Mouse (Mus musculus): ENCODE results near the gene Aim2. TPM values are rescaled to one million over a fixed set of nuclear protein-coding genes. Genes with fewer than 3 reads are reported as not detected.
"Not testable (repeated sequence)": the region's sequence is repeated elsewhere in the genome, so short reads cannot be mapped to it uniquely, and the experiment has no call there.

Aim2 gene
- total RNA-seq (2021) = 1 to 10 TPM; 2.0 to 3.7 TPM
- long read RNA-seq, experiment 1, partial matches to known transcripts = 0 of 1 reads
- long read RNA-seq, experiment 1, other reads (novel, unspliced or antisense) = 1 of 1 reads
- long read RNA-seq, experiment 2, partial matches to known transcripts = 1 of 2 reads
- long read RNA-seq, experiment 2, other reads (novel, unspliced or antisense) = 1 of 2 reads

DNA sequence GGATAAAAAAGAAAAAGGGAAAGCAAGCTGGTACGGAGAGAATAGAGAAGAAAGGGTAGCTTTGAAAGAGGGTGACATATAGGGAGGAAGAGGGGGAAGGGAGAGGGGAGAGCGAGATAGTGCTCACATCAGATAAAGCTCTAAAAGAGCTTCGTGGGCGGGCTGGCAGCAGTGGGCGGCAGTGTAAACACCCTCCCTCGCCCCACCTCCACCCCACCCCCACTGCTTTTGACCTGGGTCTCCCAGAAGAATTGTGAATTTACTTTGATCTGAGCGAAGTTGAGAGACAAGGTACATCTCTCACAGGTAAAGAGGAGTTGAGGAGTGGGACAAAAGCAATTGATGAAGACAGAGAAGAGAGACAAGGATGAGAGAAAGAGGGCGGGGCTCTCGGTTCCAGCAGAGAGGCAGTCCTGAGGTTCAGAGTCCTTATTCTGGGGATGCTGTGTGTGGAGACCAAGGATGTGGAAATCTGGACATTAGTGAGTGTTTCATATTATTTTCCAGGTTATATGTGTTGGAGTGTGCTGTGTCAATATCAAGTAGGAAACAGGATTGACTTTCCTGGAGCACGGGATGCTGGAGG, at the start of gene Aim2:
Gene Aim2, plus strand, starts transcription at position 508 of the 586 bp plus-strand sequence.
- no peak for DNase-seq (ENCODE audit: low spot score in 2 of 2)
- Histone ChIP-seq H3K27ac (no peak within 1 kb of the TSS), H3K4me3 (no peak within 1 kb of the TSS; the same call in 1 of the 2 replicates)
- TF ChIP-seq CTCF (conservative IDR thresholded peaks at IDR 0.05) = no peak

DNA sequence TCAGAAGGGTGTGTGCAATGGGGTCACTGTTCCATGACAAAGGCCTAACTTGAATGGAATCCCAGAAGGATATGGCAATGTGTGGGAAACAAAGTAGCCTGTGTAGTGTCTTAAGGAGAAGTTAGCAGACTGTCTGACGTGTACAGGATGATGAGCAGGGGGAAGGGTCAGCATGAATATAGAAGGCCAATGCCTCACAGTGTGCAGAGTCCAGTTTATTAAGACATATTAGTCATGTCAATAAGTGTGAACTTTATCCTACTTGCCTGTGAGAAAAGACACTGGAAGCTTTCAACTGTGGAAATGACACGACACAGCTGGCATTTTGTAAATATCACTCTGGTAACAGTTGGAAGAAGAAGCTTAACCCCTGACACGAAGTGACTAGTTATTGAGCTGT, 47.9 kb upstream of the Aim2 start:
- not testable (repeated sequence) for H3K27ac ChIP-seq; H3K4me3 ChIP-seq; DNase-seq (ENCODE audit: low spot score in 2 of 2)

DNA sequence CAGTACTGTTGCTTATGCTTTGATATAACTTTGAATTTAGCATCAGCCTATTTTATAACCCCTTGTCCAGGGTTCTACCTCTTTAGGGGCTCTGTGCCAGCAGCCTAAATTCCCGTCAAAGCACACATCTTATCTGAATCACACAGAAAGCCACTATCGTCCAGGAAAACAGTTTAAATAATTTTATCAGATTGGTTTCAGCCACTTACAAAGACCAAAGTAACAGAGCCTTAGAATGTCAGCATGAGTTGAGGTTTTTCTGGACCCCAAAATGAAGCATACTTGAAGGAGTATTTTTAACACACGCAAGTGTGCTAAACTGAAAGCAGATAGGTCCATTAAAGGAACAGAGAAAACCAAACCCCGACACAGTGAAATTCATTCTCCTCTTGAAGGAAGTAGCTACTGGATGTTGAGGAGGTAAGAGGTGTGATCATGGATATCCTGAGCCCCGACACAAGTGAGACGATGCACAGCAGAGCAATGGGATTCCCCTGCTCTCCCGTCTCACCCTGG, 37.1 kb upstream of the Aim2 start:
- not testable (repeated sequence) for H3K4me3 ChIP-seq; H3K27ac ChIP-seq; DNase-seq (ENCODE audit: low spot score in 2 of 2)

DNA sequence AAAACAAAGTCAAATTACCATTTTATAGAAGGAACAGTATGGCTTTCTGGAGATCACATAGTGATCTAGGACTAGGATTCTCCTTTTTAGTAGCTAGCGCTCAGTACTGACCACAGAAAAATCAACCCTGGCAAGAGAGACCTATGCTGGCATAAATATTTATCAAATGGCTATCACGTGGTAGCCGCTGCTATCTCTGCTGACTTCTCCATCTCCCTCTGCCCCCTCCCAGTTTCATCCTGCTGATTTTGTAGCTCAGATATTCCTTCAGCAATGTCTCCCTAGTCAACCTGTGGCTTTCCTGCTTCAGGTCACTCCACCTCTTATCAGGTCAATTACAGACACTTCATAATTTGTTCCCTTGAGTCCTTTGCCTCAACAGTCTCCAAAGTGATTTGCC, 35.0 kb upstream of the Aim2 start:
- H3K27ac ChIP-seq = no peak overlapping the region
- no peak for DNase-seq (ENCODE audit: low spot score in 2 of 2)
- H3K4me3 ChIP-seq = no peak overlapping the region
- no peak for TF ChIP-seq CTCF (conservative IDR thresholded peaks at IDR 0.05)

DNA sequence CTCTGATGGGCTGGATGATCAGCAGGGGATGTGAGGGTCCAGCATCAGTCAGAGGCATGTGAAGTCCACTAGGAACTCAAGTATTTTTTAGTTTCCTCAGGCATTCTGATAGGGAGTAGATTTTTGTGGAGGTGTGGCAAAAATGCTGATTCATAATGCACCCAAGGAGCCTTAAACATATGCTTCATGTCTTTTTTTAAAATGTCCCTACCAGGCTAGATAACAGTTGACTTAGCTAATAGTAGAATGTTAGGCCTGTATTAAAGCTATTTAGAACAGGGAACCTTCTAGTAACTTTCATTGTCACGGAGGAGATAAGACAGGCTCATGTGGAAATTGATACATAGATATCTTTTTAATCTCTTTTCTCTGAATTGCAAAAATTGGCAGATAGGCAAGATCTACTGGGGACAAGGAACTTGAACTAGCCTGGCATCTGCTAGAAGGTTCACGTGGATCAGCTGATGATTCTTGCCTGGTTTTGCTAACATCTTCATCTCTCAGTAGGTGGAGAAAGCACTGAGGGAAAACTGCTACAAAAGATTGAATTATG, 32.7 kb upstream of the Aim2 start:
- H3K4me3 ChIP-seq = no peak overlapping the region
- TF ChIP-seq CTCF (conservative IDR thresholded peaks at IDR 0.05) = no peak
- no peak for DNase-seq (ENCODE audit: low spot score in 2 of 2)
- H3K27ac ChIP-seq = no peak overlapping the region

- no peak overlapping the region for H3K27ac ChIP-seq
- no peak for DNase-seq (ENCODE audit: low spot score in 2 of 2)
- no peak overlapping the region for H3K4me3 ChIP-seq
- TF ChIP-seq CTCF (conservative IDR thresholded peaks at IDR 0.05) = no peak
Observed at GRCm38 (mm10) chr1:173321593-173322248, 29.0 kb upstream of the Aim2 start.

GRCm38 (mm10) chr1:173322249-173322627, 28.4 kb upstream of the Aim2 start:
- Histone ChIP-seq H3K27ac (no peak overlapping the region), H3K4me3 (no peak overlapping the region)
- TF ChIP-seq CTCF (conservative IDR thresholded peaks at IDR 0.05) = no peak
- DNase-seq (ENCODE audit: low spot score in 2 of 2) = no peak

- H3K4me3 ChIP-seq = no peak overlapping the region
- peak; percentile 98 for TF ChIP-seq CTCF (conservative IDR thresholded peaks at IDR 0.05)
- peak in 1 of 2 experiments; percentile 60 for DNase-seq (ENCODE audit: low spot score in 2 of 2)
- H3K27ac ChIP-seq = no peak overlapping the region
Observed at GRCm38 (mm10) chr1:173323839-173324585, 26.7 kb upstream of the Aim2 start.

- TF ChIP-seq CTCF (conservative IDR thresholded peaks at IDR 0.05) = no peak
- no peak for DNase-seq (ENCODE audit: low spot score in 2 of 2)
- no peak overlapping the region for H3K27ac ChIP-seq
Observed at GRCm38 (mm10) chr1:173324961-173325360, 25.7 kb upstream of the Aim2 start.

GRCm38 (mm10) chr1:173325395-173325794, 25.3 kb upstream of the Aim2 start:
- no peak for DNase-seq (ENCODE audit: low spot score in 2 of 2)
- H3K4me3 ChIP-seq = no peak overlapping the region
- no peak overlapping the region for H3K27ac ChIP-seq
- no peak for TF ChIP-seq CTCF (conservative IDR thresholded peaks at IDR 0.05)

More at GRCm38 (mm10) chr1:173324961-173325360, 25.7 kb upstream of the Aim2 start:
- H3K4me3 ChIP-seq = no peak overlapping the region

DNA sequence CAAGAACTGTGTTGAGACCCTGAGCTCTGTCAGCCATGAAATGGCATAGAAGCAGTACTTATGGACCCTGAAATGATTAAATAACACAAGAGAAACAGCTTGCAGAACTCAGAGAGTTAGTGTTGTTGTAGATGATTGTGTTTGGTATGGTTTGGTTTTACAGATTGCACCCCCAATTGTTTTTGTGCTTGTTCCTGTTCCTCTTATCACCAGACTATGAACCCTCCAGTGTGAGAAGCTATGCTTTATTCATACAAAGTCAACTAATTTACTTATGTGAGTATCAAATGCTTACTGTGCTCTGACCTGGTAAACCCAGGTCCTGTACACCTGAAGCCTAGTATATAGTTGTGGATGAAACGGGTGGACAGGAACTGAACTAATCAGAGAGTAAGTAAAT, 24.1 kb upstream of the Aim2 start:
- Histone ChIP-seq H3K27ac (no peak overlapping the region), H3K4me3 (no peak overlapping the region)
- no peak for DNase-seq (ENCODE audit: low spot score in 2 of 2)
- TF ChIP-seq CTCF (conservative IDR thresholded peaks at IDR 0.05) = no peak

- Histone ChIP-seq H3K4me3 (no peak overlapping the region), H3K27ac (no peak overlapping the region)
- no peak for TF ChIP-seq CTCF (conservative IDR thresholded peaks at IDR 0.05)
- no peak for DNase-seq (ENCODE audit: low spot score in 2 of 2)
Observed at GRCm38 (mm10) chr1:173328446-173328845, 22.2 kb upstream of the Aim2 start.

- DNase-seq (ENCODE audit: low spot score in 2 of 2) = no peak
- TF ChIP-seq CTCF (conservative IDR thresholded peaks at IDR 0.05) = no peak
- H3K4me3 ChIP-seq = no peak overlapping the region
- no peak overlapping the region for H3K27ac ChIP-seq
Observed at GRCm38 (mm10) chr1:173329185-173329584, 21.5 kb upstream of the Aim2 start.
